Mouse (Mus musculus) natural killer cell, adult 2 months (primary cell): ENCODE data around the gene Pik3ip1.

ENCODE experiments used
- DNase-seq, 2 experiments: peaks; one replicate each; pipeline ENCODE4 v3.0.0; 2022; ENCODE audit warnings: low spot score in 2 of 2

Pik3ip1 gene

DNA sequence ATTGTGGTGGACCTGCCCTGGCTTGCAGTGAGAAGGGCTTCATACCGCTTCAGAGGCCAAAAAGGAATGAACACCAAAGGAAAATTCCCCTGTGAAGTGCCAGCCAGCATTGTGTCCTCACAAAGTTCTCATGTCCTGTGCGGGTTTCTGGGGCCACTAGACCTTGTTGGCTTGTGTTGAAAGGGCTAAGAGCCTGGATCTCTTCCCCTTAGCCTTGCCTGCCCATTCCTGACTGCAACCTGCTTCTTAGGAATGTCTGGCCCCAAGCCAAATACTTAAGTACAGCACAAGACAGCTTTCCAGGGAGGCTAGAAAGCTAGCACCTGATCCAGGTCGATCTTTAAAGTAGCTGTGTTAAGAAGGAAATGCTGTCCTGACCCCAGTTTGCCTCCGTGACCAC lies 27.4 kb upstream of the Pik3ip1 start:
- no peak for DNase-seq

DNA sequence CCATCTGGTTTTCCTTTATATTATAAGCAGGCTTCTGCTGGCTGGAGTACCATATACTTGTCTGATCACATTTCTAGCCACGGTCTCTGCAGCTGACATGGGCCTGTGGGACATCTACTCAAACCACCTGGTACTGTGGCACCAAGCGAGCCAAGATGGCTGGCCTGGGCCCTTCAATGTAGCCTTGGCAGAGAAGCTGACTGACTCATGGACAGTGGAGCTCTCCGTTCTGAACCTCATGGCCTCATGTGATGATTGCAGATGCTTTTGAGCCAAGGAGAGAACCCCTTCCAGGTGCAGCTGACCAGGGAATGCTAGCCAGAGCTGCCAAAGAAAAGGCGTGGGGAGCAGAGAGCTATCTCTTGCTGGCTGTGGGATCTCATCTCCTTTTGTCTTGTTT lies 24.4 kb upstream of the Pik3ip1 start:
- no peak for DNase-seq

DNA sequence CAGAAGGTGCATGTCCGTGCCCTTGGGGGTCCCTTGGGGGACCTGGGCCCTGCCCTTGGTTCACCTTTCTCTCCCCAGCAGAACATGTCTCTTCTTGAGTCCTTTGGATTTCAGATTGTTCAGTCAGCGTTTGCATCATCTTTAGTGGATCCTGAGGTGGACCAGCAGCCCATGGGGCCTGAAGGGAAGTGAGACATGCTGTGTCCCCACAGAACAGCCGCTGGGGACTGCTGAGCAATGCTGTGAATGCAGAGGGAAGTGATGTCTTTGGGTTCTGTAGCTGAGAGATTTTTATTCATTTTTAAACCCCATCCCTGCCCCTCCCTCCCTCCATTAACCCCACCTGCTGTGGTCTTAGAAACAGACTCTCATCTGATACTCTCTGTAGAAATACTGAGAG lies 22.3 kb upstream of the Pik3ip1 start:
- DNase-seq, result no peak

DNA sequence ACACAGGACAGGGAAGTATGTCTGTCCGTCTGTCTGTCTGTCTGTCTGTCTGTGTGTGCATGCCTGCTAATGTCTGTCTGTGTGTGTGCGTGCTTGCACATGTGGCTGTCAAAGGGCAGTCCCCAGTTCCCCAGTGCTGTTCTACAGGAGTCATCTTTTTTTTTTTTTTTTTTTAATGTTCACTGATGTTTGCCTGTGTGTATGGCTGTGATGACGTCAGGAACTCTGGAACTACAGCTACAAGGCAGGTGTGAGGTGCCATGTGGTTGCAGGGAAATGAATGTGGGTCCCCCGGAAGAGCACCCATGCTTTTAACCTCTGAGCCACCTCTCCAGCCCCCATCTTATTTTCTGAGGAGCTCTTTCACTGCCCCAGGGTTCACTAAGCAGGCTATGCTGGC lies 20.3 kb upstream of the Pik3ip1 start:
- no peak for DNase-seq

GRCm38 (mm10) chr11:3310789-3311585 lies 19.2 kb upstream of the Pik3ip1 start:
- no peak for DNase-seq

DNA sequence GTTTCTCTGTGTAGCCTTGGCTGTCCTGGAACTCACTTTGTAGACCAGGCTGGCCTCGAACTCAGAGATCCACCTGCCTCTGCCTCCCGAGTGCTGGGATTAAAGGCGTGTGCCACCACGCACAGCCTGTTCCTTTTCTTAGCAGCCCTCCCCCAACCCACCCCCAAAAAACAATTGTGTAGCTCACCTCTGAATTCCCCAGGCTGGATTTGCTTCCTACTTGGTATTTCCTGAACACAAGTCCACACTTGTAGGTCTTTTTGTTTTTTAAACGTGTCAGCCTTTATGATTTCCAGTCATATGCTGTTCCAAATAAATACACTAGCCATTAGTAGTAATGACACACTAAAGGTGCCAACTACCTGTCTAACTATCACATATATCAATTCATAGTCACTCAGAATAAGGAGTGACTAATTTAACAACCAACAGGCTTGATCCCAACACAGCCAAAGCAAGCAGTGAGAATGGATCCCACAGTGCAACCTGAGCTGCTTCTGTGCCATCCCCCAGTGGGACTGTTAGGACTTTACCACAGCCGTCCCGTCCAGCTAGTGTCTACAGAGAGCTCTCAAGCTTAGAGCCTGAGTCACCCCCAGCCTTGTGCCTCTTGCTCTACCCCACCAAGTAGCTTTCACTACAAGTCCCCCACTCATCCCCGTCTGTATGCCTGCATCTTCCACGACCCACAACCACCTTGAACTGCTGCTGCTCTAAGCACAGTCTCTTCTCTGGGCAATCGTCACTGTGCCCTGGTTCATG lies 18.4 kb upstream of the Pik3ip1 start:
- DNase-seq, result no peak

GRCm38 (mm10) chr11:3313294-3313693 lies 16.9 kb upstream of the Pik3ip1 start:
- no peak for DNase-seq

- DNase-seq, result no peak
Measured at GRCm38 (mm10) chr11:3314148-3314547, 16.1 kb upstream of the Pik3ip1 start.

GRCm38 (mm10) chr11:3318286-3318685 lies 11.9 kb upstream of the Pik3ip1 start:
- DNase-seq, result no peak

DNA sequence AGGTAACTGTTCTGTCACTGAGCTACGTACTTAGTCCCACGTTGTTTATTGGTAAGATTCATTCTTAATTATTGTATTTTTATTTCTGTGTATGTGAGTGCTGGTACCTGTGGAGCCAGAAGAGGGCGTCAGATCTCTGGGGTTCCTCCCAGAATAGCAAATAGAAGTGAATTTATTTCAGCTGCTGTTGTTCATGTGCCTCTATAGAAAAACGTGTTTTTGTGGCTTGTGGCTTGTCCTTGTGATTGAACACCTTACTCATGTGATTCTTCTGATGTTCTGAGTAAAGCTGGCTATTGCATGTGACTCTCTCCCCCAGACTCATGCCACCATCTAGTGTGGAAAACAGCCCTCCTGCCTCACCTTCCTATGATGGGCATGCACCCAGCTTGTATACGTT lies 1.9 kb upstream of the Pik3ip1 start:
- peak; percentile 26 to 67 for DNase-seq

DNA sequence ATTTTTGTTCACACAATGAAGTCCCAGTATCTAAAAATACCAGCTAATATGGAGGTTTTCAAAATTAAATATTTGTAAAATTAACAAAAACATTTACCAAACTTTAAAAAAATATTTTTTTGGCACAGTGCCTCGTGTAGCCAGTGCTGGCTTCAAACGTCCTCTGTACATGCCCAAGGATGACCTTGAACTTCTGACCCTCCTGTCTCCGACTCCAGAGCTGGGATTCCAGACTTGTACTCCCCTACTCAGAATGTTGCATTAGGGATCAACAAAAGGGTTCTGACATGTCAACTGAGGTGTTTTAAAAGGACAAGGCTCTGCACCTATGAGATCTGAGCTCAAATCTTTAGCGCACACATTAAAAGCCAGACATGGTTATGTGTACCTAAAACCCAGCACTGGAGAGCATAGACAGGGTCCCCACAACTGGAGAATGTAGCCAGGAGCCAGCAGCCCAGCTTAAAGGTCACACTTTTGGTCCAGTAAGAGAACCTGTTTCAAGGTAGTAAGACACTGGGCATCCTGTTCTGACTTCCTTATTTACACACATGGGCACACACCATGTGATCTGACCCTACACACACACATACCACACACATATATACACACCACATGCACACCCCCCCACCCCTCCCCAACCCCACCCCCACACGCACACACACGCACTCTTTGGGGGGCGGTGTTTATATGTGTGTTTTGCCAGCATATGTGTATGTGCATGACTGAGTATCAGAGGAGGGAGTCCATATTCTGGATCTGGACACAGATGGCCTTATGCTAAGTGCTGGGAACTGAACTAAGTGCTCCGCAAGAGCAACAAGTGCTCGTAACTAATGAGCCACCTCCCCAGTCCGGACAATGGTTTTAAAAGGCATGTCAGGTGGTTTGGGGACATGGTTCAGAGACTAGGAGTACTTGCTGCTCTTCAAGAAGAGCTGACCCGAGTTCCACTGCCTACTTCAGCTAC lies 1.1 kb upstream of the Pik3ip1 start:
- DNase-seq, result peak in 1 of 2 experiments; percentile 54

DNA sequence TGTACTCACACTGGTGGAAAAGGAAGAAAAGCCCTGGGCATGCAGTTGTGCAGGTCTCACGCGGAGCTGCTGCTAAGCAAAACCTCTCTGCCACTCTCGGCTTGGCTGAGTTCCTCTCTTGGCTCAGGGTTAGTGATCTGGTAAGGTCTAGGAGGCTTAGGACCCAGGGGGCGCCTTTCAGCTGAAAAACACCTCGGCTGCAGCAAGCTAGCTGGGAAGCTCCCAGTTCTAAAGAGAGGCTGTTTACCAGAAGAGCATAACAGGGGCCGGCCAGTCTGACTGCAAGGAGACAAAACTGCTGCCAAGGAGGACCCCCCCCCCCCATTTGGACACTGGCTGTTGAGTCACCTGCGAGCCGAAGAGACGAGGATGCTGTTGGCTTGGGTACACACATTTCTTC lies 365 bp downstream of the Pik3ip1 start:
- peak; percentile 60 to 88 for DNase-seq

GRCm38 (mm10) chr11:3330991-3331750 lies 970 bp downstream of the Pik3ip1 start:
- DNase-seq, result peak in 1 of 2 experiments; percentile 28

GRCm38 (mm10) chr11:3331756-3332642 lies 1.8 kb downstream of the Pik3ip1 start:
- peak; percentile 95 to 98 for DNase-seq

DNA sequence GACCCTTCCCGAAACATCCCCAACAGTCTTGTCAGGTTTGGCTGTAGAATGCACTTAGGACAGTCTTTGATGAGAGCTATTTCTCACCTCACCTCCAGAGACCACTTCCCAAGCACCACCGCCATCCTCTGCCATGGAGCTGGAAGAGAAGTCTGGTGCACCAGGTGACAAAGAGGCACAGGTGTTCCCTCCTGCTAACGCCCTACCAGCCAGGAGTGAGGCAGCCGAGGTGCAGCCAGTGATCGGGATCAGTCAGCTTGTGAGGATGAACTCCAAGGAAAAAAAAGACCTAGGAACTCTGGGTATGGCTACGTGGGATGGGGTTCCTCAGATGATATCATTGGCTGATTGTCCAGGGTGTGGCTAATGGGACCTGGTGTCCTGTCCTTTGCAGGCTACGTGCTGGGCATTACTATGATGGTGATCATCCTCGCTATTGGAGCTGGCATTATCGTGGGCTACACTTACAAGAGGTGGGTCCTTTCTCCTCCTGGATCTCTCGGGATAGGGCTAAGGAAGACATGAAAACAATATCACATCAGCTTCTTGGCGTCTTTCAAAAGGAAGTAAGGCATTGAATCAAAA lies 3.0 kb downstream of the Pik3ip1 start:
- no peak for DNase-seq

DNA sequence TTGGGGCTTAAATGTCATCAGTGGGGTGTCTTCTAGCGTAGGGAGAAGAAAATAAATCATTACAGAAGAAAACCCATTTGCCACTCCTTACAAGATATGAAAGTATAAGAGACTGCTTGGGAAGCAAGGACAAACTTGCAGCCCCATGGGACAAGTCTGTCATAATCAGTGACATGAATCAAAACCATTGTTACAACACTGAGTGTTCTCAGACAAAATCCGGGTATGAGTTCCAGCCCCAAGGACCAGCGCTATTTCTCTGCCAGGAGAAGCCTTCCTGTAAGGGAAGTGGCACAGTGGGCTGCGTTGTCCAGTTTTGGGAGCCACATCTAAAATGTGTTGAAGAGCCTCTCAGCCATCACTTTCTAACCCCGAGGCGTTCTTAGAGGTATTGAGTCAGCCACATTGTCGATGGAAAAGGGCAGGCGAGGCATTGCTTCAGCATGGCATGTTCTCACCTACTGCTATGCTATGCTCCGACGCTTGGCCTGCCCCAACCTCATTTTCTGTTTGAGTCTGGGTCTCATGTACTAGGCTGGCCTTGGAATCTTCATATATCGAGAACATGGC lies 4.0 kb downstream of the Pik3ip1 start:
- DNase-seq, result no peak

- DNase-seq, result peak; percentile 27 to 54
Measured at GRCm38 (mm10) chr11:3334711-3335316, 4.6 kb downstream of the Pik3ip1 start.

GRCm38 (mm10) chr11:3335651-3336216 lies 5.5 kb downstream of the Pik3ip1 start:
- DNase-seq, result peak; percentile 72 to 87

- no peak for DNase-seq
Measured at GRCm38 (mm10) chr11:3336602-3337001, 6.4 kb downstream of the Pik3ip1 start.
